ENCODE assay signal across 26 mouse cellular contexts in genomic region chr2:10258312-10258711, GRCm38 (mm10).
"Had no signal": no experiment of that assay in that cellular context is flagged by ENCODE, and none has a peak within 500 bp of the region (broad histone marks: within the 10 kb centered on the region; RNA-seq: fewer than 3 reads in every experiment).

No protein-coding gene starts in this region.

- H3K4me3 ChIP-seq: gastrocnemius, adult 2 months; heart, adult 2 months; heart, embryonic 13.5 days; heart, embryonic 15.5 days; hindbrain, embryonic 13.5 days; hindbrain, embryonic 15.5 days; kidney, embryonic 15.5 days; limb, embryonic 13.5 days; limb, embryonic 15.5 days had no signal

- H3K9me3 ChIP-seq: heart, embryonic 13.5 days; heart, embryonic 15.5 days; hindbrain, embryonic 13.5 days; hindbrain, embryonic 15.5 days; kidney, embryonic 15.5 days; limb, embryonic 13.5 days; limb, embryonic 15.5 days had no signal

- DNase-seq: gastrocnemius, adult 2 months; gastrocnemius, postnatal 10 days; gastrocnemius, postnatal 25 days; heart, adult 11 months; heart, adult 2 months; heart, postnatal 14 days; heart, postnatal 36 days; kidney, adult 11 months; kidney, adult 2 months; kidney, adult 9 months; kidney, postnatal 14 days; kidney, postnatal 36 days; layer of hippocampus, adult 9-11 months; layer of hippocampus, postnatal 36 days; left cerebral cortex, postnatal 4 days had no signal

- H3K36me3 ChIP-seq: heart, embryonic 13.5 days; heart, embryonic 15.5 days; hindbrain, embryonic 13.5 days; hindbrain, embryonic 15.5 days; kidney, embryonic 15.5 days; limb, embryonic 13.5 days; limb, embryonic 15.5 days had no signal

- H3K4me2 ChIP-seq: heart, embryonic 11.5 days; heart, embryonic 13.5 days; heart, embryonic 15.5 days; hindbrain, embryonic 13.5 days; hindbrain, embryonic 15.5 days; kidney, embryonic 15.5 days; limb, embryonic 13.5 days; limb, embryonic 15.5 days had no signal

- H3K9ac ChIP-seq: heart, embryonic 13.5 days; heart, embryonic 15.5 days; hindbrain, embryonic 13.5 days; hindbrain, embryonic 15.5 days; kidney, embryonic 15.5 days; limb, embryonic 13.5 days; limb, embryonic 15.5 days had no signal

- H3K27ac ChIP-seq: gastrocnemius, adult 2 months; heart, adult 2 months; heart, embryonic 13.5 days; heart, embryonic 15.5 days; hindbrain, embryonic 13.5 days; hindbrain, embryonic 15.5 days; hindbrain, postnatal 0 days; kidney, embryonic 15.5 days; kidney, postnatal 0 days; limb, embryonic 13.5 days; limb, embryonic 15.5 days had no signal

- ATAC-seq: hindbrain, postnatal 0 days; intestine, embryonic 16.5 days had no signal

- H3K4me1 ChIP-seq: heart, embryonic 13.5 days; heart, embryonic 15.5 days; hindbrain, embryonic 15.5 days; limb, embryonic 13.5 days; limb, embryonic 15.5 days had no signal

- H3K27me3 ChIP-seq: heart, embryonic 13.5 days; heart, embryonic 15.5 days; hindbrain, embryonic 13.5 days; hindbrain, embryonic 15.5 days; kidney, embryonic 15.5 days; limb, embryonic 13.5 days; limb, embryonic 15.5 days had no signal
